Mouse (Mus musculus): ENCODE measurements at regions not wholly inside any gene's neighbourhood (a gene's known extent, or its start where the extent isn't known, plus 50 kb on each side); places are given as distances from the start of the nearest gene placed in this dataset.

DNA sequence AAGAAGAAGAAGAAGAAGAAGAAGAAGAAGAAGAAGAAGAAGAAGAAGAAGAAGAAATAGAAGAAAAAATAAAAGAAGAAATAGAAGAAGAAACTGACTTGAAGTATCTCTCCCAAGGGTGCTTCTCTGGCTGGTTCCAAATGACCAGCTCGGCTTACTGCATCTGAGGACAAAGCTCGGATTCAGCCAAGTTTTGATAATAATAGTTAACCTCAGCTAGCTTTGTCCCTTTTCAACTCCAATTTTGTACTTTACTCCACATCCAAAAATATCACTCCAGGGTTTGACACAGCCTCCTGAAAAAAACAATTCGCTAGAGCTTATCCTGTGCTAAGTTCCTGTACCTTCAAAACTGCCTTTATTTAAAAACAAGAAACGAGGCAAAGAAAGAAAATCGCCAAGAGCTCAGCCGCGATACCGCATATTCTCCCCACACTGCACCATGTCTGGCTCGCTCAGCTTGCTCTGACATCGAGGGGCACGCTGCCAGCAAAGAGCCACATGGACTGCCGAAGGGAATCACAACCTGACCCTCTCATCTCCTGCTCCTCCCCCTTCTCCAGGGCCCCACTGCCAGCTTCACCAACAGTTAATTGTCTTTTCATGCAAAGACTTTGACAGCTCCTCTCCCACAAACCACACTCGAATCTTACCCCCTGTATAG is 638.8 kb downstream of the 1700064H15Rik start:
- TF ChIP-seq POLR2A (IDR thresholded peaks at IDR 0.05; ENCODE audit: low read depth, low read length), result no peak
- no peak for TF ChIP-seq CTCF (IDR thresholded peaks at IDR 0.05; ENCODE audit: extremely low read depth, insufficient read length, insufficient replicate concordance, low read depth, low read length)

Data from small intestine, adult 2 months (tissue).